Mouse (Mus musculus): ENCODE data around the gene Gm28230. TPM values are rescaled to one million over a fixed set of nuclear protein-coding genes. Genes with fewer than 3 reads are reported as not detected.

The Gm28230 gene
- polyA plus RNA-seq, 1 experiment from 2014 or later, result not detected

GRCm38 (mm10) chr2:74730331-74730730 is 3.8 kb downstream of the Gm28230 start:
- Histone ChIP-seq H3K4me3 (ENCODE audit: low read depth, low read length) (no peak overlapping the region), H3K9me3 (ENCODE audit: low read length) (no peaks in the 10 kb centered on the region), H3K4me2 (ENCODE audit: low read depth, low read length) (no peak overlapping the region), H3K27ac (ENCODE audit: low read depth) (no peak overlapping the region), H3K9ac (replicated peaks) (no peak overlapping the region), H3K27me3 (ENCODE audit: insufficient read depth, low read length) (peaks cover 95% of the 10 kb centered on the region), H3K4me1 (ENCODE audit: insufficient read depth) (no peaks in the 10 kb centered on the region; the same call in 1 of the 2 replicates), H3K36me3 (replicated peaks; ENCODE audit: insufficient read depth, low read length) (no peaks in the 10 kb centered on the region)
- TF ChIP-seq EP300 (IDR thresholded peaks at IDR 0.05; ENCODE audit: low read depth) (no peak), CTCF (IDR thresholded peaks at IDR 0.05; ENCODE audit: low read depth) (no peak)
- 34% methylated on average over 8 of the region's 8 CpGs for WGBS (ENCODE audit: insufficient replicate concordance)
- DNase-seq (no peak), ATAC-seq (no peak)

- Histone ChIP-seq H3K4me2 (ENCODE audit: low read depth, low read length) (no peak overlapping the region), H3K9ac (replicated peaks) (no peak overlapping the region), H3K36me3 (replicated peaks; ENCODE audit: insufficient read depth, low read length) (no peaks in the 10 kb centered on the region), H3K9me3 (ENCODE audit: low read length) (no peaks in the 10 kb centered on the region), H3K4me1 (ENCODE audit: insufficient read depth) (no peaks in the 10 kb centered on the region; the same call in 1 of the 2 replicates), H3K4me3 (ENCODE audit: low read depth, low read length) (no peak overlapping the region), H3K27ac (ENCODE audit: low read depth) (no peak overlapping the region), H3K27me3 (ENCODE audit: insufficient read depth, low read length) (peaks cover 96% of the 10 kb centered on the region)
- no peak for ATAC-seq
- no peak for DNase-seq
- no peak for TF ChIP-seq EP300 (IDR thresholded peaks at IDR 0.05; ENCODE audit: low read depth)
- TF ChIP-seq CTCF (IDR thresholded peaks at IDR 0.05; ENCODE audit: low read depth), result no peak
Measured at GRCm38 (mm10) chr2:74731055-74731454, 4.5 kb downstream of the Gm28230 start.

GRCm38 (mm10) chr2:74731799-74732512 is 5.4 kb downstream of the Gm28230 start:
- DNase-seq (no peak), ATAC-seq (no peak)
- H3K4me1 ChIP-seq (ENCODE audit: insufficient read depth), result no peaks in the 10 kb centered on the region; the same call in 1 of the 2 replicates
- H3K9ac ChIP-seq (replicated peaks), result no peak overlapping the region
- no peaks in the 10 kb centered on the region for H3K36me3 ChIP-seq (replicated peaks; ENCODE audit: insufficient read depth, low read length)
- no peak overlapping the region for H3K4me2 ChIP-seq (ENCODE audit: low read depth, low read length)
- H3K4me3 ChIP-seq (ENCODE audit: low read depth, low read length), result no peak overlapping the region
- H3K9me3 ChIP-seq (ENCODE audit: low read length), result no peaks in the 10 kb centered on the region
- no peak overlapping the region for H3K27ac ChIP-seq (ENCODE audit: low read depth)
- H3K27me3 ChIP-seq (ENCODE audit: insufficient read depth, low read length), result peaks cover 96% of the 10 kb centered on the region
- 23% methylated on average over 9 of the region's 9 CpGs for WGBS (ENCODE audit: insufficient replicate concordance)
- no peak for TF ChIP-seq EP300 (IDR thresholded peaks at IDR 0.05; ENCODE audit: low read depth)
- TF ChIP-seq CTCF (IDR thresholded peaks at IDR 0.05; ENCODE audit: low read depth), result no peak

GRCm38 (mm10) chr2:74732513-74733316 is 6.2 kb downstream of the Gm28230 start:
- DNase-seq (no peak), ATAC-seq (no peak)
- Histone ChIP-seq H3K36me3 (replicated peaks; ENCODE audit: insufficient read depth, low read length) (no peaks in the 10 kb centered on the region), H3K4me1 (ENCODE audit: insufficient read depth) (no peaks in the 10 kb centered on the region; the same call in 1 of the 2 replicates), H3K9ac (replicated peaks) (no peak overlapping the region), H3K4me2 (ENCODE audit: low read depth, low read length) (no peak overlapping the region), H3K27ac (ENCODE audit: low read depth) (no peak overlapping the region), H3K4me3 (ENCODE audit: low read depth, low read length) (no peak overlapping the region), H3K9me3 (ENCODE audit: low read length) (no peaks in the 10 kb centered on the region), H3K27me3 (ENCODE audit: insufficient read depth, low read length) (peaks cover 96% of the 10 kb centered on the region)
- WGBS (ENCODE audit: insufficient replicate concordance), result 2% methylated on average over 52 of the region's 52 CpGs
- no peak for TF ChIP-seq CTCF (IDR thresholded peaks at IDR 0.05; ENCODE audit: low read depth)
- no peak for TF ChIP-seq EP300 (IDR thresholded peaks at IDR 0.05; ENCODE audit: low read depth)

GRCm38 (mm10) chr2:74733317-74733661 is 6.8 kb downstream of the Gm28230 start:
- 4% methylated on average over 16 of the region's 16 CpGs for WGBS (ENCODE audit: insufficient replicate concordance)
- peaks cover 96% of the 10 kb centered on the region for H3K27me3 ChIP-seq (ENCODE audit: insufficient read depth, low read length)
- no peak overlapping the region for H3K4me3 ChIP-seq (ENCODE audit: low read depth, low read length)
- H3K9me3 ChIP-seq (ENCODE audit: low read length), result no peaks in the 10 kb centered on the region
- no peak overlapping the region for H3K27ac ChIP-seq (ENCODE audit: low read depth)
- H3K36me3 ChIP-seq (replicated peaks; ENCODE audit: insufficient read depth, low read length), result no peaks in the 10 kb centered on the region
- no peak overlapping the region for H3K4me2 ChIP-seq (ENCODE audit: low read depth, low read length)
- H3K9ac ChIP-seq (replicated peaks), result no peak overlapping the region
- TF ChIP-seq EP300 (IDR thresholded peaks at IDR 0.05; ENCODE audit: low read depth) (no peak), CTCF (IDR thresholded peaks at IDR 0.05; ENCODE audit: low read depth) (no peak)
- no peak for DNase-seq
- no peaks in the 10 kb centered on the region; the same call in 1 of the 2 replicates for H3K4me1 ChIP-seq (ENCODE audit: insufficient read depth)
- ATAC-seq, result no peak

- no peak for DNase-seq
- Histone ChIP-seq H3K9me3 (ENCODE audit: low read length) (no peaks in the 10 kb centered on the region), H3K4me1 (ENCODE audit: insufficient read depth) (no peaks in the 10 kb centered on the region; the same call in 1 of the 2 replicates), H3K27me3 (ENCODE audit: insufficient read depth, low read length) (peaks cover 96% of the 10 kb centered on the region), H3K27ac (ENCODE audit: low read depth) (no peak overlapping the region), H3K9ac (replicated peaks) (no peak overlapping the region), H3K4me2 (ENCODE audit: low read depth, low read length) (no peak overlapping the region), H3K4me3 (ENCODE audit: low read depth, low read length) (no peak overlapping the region), H3K36me3 (replicated peaks; ENCODE audit: insufficient read depth, low read length) (no peaks in the 10 kb centered on the region)
- TF ChIP-seq CTCF (IDR thresholded peaks at IDR 0.05; ENCODE audit: low read depth) (no peak), EP300 (IDR thresholded peaks at IDR 0.05; ENCODE audit: low read depth) (no peak)
- no peak for ATAC-seq
- WGBS (ENCODE audit: insufficient replicate concordance), result 5% methylated on average over 6 of the region's 6 CpGs
Measured at GRCm38 (mm10) chr2:74733765-74734164, 7.2 kb downstream of the Gm28230 start.
